Mouse (Mus musculus) testis, adult 2 months (tissue): ENCODE results near the gene Muc13. TPM values are rescaled to one million over a fixed set of nuclear protein-coding genes. Genes with fewer than 3 reads are reported as not detected.

ENCODE experiments used
- H3K27ac ChIP-seq: fragments of 200-500 bp; 2 replicates; pipeline ENCODE4 v1.5.1; 2012; ENCODE audit warnings: low read depth, low read length; ENCODE audit not compliant: control insufficient read depth, insufficient read depth
- H3K27me3 ChIP-seq: fragments of 200-500 bp; 2 replicates; pipeline ENCODE4 v1.6.1; 2012; ENCODE audit warnings: mild to moderate bottlenecking, low read length, moderate library complexity; ENCODE audit not compliant: control insufficient read depth, insufficient read depth
- H3K36me3 ChIP-seq: fragments of 200-500 bp; 2 replicates; pipeline ENCODE4 v1.6.1; 2012; ENCODE audit warnings: mild to moderate bottlenecking, low read length; ENCODE audit not compliant: control insufficient read depth, insufficient read depth
- H3K4me1 ChIP-seq: fragments of 200-500 bp; 2 replicates; pipeline ENCODE4 v1.6.1; 2012; ENCODE audit warnings: low read length; ENCODE audit not compliant: control insufficient read depth, insufficient read depth
- H3K4me3 ChIP-seq: fragments of 200-500 bp; 2 replicates; pipeline ENCODE4 v1.5.1; 2012; ENCODE audit warnings: low read depth, mild to moderate bottlenecking, low read length, moderate library complexity, mixed read lengths; ENCODE audit not compliant: control insufficient read depth
- CTCF ChIP-seq: fragments of 200-500 bp; IDR thresholded peaks from 2 replicates; pipeline ENCODE4 v1.5.1; 2012; ENCODE audit warnings: low read depth, mild to moderate bottlenecking, inconsistent platforms, low read length, moderate library complexity; ENCODE audit not compliant: control insufficient read depth, insufficient read depth, insufficient replicate concordance
- POLR2A ChIP-seq: fragments of 200-500 bp; IDR thresholded peaks from 2 replicates; pipeline ENCODE4 v1.6.1; 2012; ENCODE audit warnings: low read depth, mild to moderate bottlenecking, inconsistent platforms, low read length, moderate library complexity; ENCODE audit not compliant: control insufficient read depth
- polyA plus RNA-seq: library from polyadenylated mRNA; depleted of rRNA; stranded (reverse); fragments of >200 nt; gene quantifications from 2 replicates; pipeline ENCODE4 v1.2.3, GENCODE M21; 2012

Muc13 gene
- polyA plus RNA-seq, 1 experiment: 0.32 TPM

GRCm38 (mm10) chr16:33830512-33831105 is 36.8 kb downstream of the Muc13 start:
- no peaks in the 10 kb centered on the region for H3K27me3 ChIP-seq
- H3K4me3 ChIP-seq: peak overlapping the region; percentile 71
- H3K36me3 ChIP-seq: no peaks in the 10 kb centered on the region
- TF ChIP-seq POLR2A (no peak), CTCF (no peak)
- H3K27ac ChIP-seq: no peak overlapping the region
- H3K4me1 ChIP-seq: peaks cover 10% of the 10 kb centered on the region

GRCm38 (mm10) chr16:33832057-33832456 is 38.2 kb downstream of the Muc13 start:
- no peak for TF ChIP-seq POLR2A
- no peak for TF ChIP-seq CTCF
- H3K27me3 ChIP-seq: no peaks in the 10 kb centered on the region
- H3K27ac ChIP-seq: no peak overlapping the region
- H3K4me3 ChIP-seq: no peak overlapping the region
- H3K36me3 ChIP-seq: no peaks in the 10 kb centered on the region
- peaks cover 10% of the 10 kb centered on the region for H3K4me1 ChIP-seq

- no peaks in the 10 kb centered on the region for H3K27me3 ChIP-seq
Measured at GRCm38 (mm10) chr16:33832728-33833428, 39.0 kb downstream of the Muc13 start.

GRCm38 (mm10) chr16:33833429-33833753 is 39.6 kb downstream of the Muc13 start:
- TF ChIP-seq CTCF (no peak), POLR2A (no peak)
- Histone ChIP-seq H3K27ac (no peak overlapping the region), H3K4me3 (peak overlapping the region; percentile 70; the same call in 1 of the 2 replicates), H3K36me3 (no peaks in the 10 kb centered on the region), H3K4me1 (peaks cover 10% of the 10 kb centered on the region), H3K27me3 (no peaks in the 10 kb centered on the region)

More at GRCm38 (mm10) chr16:33832728-33833428, 39.0 kb downstream of the Muc13 start:
- H3K27ac ChIP-seq: no peak overlapping the region
- H3K36me3 ChIP-seq: no peaks in the 10 kb centered on the region
- no peak for TF ChIP-seq POLR2A
- no peak for TF ChIP-seq CTCF
- H3K4me3 ChIP-seq: no peak overlapping the region
- H3K4me1 ChIP-seq: peaks cover 10% of the 10 kb centered on the region

- Histone ChIP-seq H3K4me3 (peak overlapping the region; percentile 70), H3K27me3 (no peaks in the 10 kb centered on the region), H3K27ac (peak overlapping the region; percentile 23; the same call in 1 of the 2 replicates), H3K4me1 (peaks cover 10% of the 10 kb centered on the region), H3K36me3 (no peaks in the 10 kb centered on the region)
- no peak for TF ChIP-seq POLR2A
- no peak for TF ChIP-seq CTCF
Measured at GRCm38 (mm10) chr16:33833781-33834482, 40.1 kb downstream of the Muc13 start.

GRCm38 (mm10) chr16:33836676-33837075 is 42.8 kb downstream of the Muc13 start:
- H3K36me3 ChIP-seq: no peaks in the 10 kb centered on the region
- no peak overlapping the region for H3K27ac ChIP-seq
- H3K4me1 ChIP-seq: peaks cover 10% of the 10 kb centered on the region
- H3K4me3 ChIP-seq: no peak overlapping the region
- TF ChIP-seq POLR2A: no peak
- no peak for TF ChIP-seq CTCF
- no peaks in the 10 kb centered on the region for H3K27me3 ChIP-seq

GRCm38 (mm10) chr16:33837191-33837590 is 43.4 kb downstream of the Muc13 start:
- H3K27ac ChIP-seq: no peak overlapping the region
- H3K4me3 ChIP-seq: no peak overlapping the region
- H3K27me3 ChIP-seq: no peaks in the 10 kb centered on the region
- peaks cover 10% of the 10 kb centered on the region for H3K4me1 ChIP-seq
- no peaks in the 10 kb centered on the region for H3K36me3 ChIP-seq
- TF ChIP-seq CTCF (no peak), POLR2A (no peak)
